Mouse (Mus musculus): Measurements from ENCODE around the gene Hist1h3d. TPM values are rescaled to one million over a fixed set of nuclear protein-coding genes. Genes with fewer than 3 reads are reported as not detected.
A peak's percentile ranks its signal among the peaks of the same experiment; 100 is the strongest.
"Not testable (repeated sequence)": the region's sequence is repeated elsewhere in the genome, so short reads cannot be mapped to it uniquely, and the experiment has no call there.

The Hist1h3d gene
- polyA plus RNA-seq, 1 experiment, result 2.8 TPM

GRCm38 (mm10) chr13:23562699-23563462, 12.7 kb upstream of the Hist1h3d start:
- peak in 1 of 2 experiments; percentile 74 for DNase-seq (ENCODE audit: extremely low spot score in 1 of 2, low spot score in 1 of 2)

- no peak for DNase-seq (ENCODE audit: extremely low spot score in 1 of 2, low spot score in 1 of 2)
Observed at GRCm38 (mm10) chr13:23564482-23564881, 11.1 kb upstream of the Hist1h3d start.

GRCm38 (mm10) chr13:23570261-23571021, 5.1 kb upstream of the Hist1h3d start:
- not testable (repeated sequence) for DNase-seq (ENCODE audit: extremely low spot score in 1 of 2, low spot score in 1 of 2)

- DNase-seq (ENCODE audit: extremely low spot score in 1 of 2, low spot score in 1 of 2), result peak; percentile 83 to 93
Observed at GRCm38 (mm10) chr13:23571022-23571503, 4.5 kb upstream of the Hist1h3d start, which contains the start of the genes Hist1h2ae and Hist1h2bg. TSS of gene Hist1h2ae (minus strand) at chr13:23571220. TSS of gene Hist1h2bg (plus strand) at chr13:23571396.

- not testable (repeated sequence) for DNase-seq (ENCODE audit: extremely low spot score in 1 of 2, low spot score in 1 of 2)
Observed at GRCm38 (mm10) chr13:23571504-23572217, 3.9 kb upstream of the Hist1h3d start.

GRCm38 (mm10) chr13:23572218-23573033, 3.1 kb upstream of the Hist1h3d start:
- no peak for DNase-seq (ENCODE audit: extremely low spot score in 1 of 2, low spot score in 1 of 2)

- DNase-seq (ENCODE audit: extremely low spot score in 1 of 2, low spot score in 1 of 2), result not testable (repeated sequence)
Observed at GRCm38 (mm10) chr13:23573034-23573897, 2.3 kb upstream of the Hist1h3d start.

- peak; percentile 98 for DNase-seq (ENCODE audit: extremely low spot score in 1 of 2, low spot score in 1 of 2)
Observed at GRCm38 (mm10) chr13:23573898-23574524, 1.6 kb upstream of the Hist1h3d start, which contains the start of the genes Hist1h2bf and Hist1h2ad. TSS of gene Hist1h2bf (minus strand) at chr13:23574196. TSS of gene Hist1h2ad (plus strand) at chr13:23574381.

GRCm38 (mm10) chr13:23574546-23575170, 905 bp upstream of the Hist1h3d start:
- not testable (repeated sequence) for DNase-seq (ENCODE audit: extremely low spot score in 1 of 2, low spot score in 1 of 2)

GRCm38 (mm10) chr13:23575864-23576313, 326 bp downstream of the Hist1h3d start:
- not testable (repeated sequence) for DNase-seq (ENCODE audit: extremely low spot score in 1 of 2, low spot score in 1 of 2)

- no peak for DNase-seq (ENCODE audit: extremely low spot score in 1 of 2, low spot score in 1 of 2)
Observed at GRCm38 (mm10) chr13:23576351-23576881, 853 bp downstream of the Hist1h3d start.

GRCm38 (mm10) chr13:23576906-23577639, 1.5 kb downstream of the Hist1h3d start:
- no peak for DNase-seq (ENCODE audit: extremely low spot score in 1 of 2, low spot score in 1 of 2)

- no peak for DNase-seq (ENCODE audit: extremely low spot score in 1 of 2, low spot score in 1 of 2)
Observed at GRCm38 (mm10) chr13:23577835-23578234, 2.3 kb downstream of the Hist1h3d start.

- DNase-seq (ENCODE audit: extremely low spot score in 1 of 2, low spot score in 1 of 2), result peak; percentile 98 to 100
Observed at GRCm38 (mm10) chr13:23581408-23582218, 6.0 kb downstream of the Hist1h3d start, which contains the start of gene Hist1h4d. TSS of gene Hist1h4d (plus strand) at chr13:23581598.

- no peak for DNase-seq (ENCODE audit: extremely low spot score in 1 of 2, low spot score in 1 of 2)
Observed at GRCm38 (mm10) chr13:23582219-23583056, 6.9 kb downstream of the Hist1h3d start.

Measured in frontal cortex, adult 2 months (tissue).